ENCODE assay signal across 33 mouse cellular contexts in the genomic region with DNA sequence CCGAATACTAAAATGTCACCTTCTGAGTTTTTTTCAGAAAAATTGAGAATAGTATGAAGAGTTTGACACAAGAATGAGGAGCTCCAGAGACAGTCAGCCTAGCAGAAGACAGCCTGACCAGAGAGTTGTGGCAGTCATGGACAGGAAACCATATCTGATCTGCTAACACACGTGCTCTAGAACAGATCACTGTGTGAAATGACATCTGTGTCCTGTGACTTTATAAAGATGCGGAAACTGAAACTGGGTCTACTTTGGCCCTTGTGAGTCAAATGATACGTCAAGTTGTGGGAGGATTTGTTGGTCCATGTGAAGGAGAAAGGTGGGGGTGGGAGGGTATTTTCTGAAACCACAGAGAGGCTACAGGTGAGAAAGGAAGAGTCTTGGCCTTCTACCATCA. TPM values are rescaled to one million over a fixed set of nuclear protein-coding genes. Genes with fewer than 3 reads are reported as not detected.
"Had no signal": no experiment of that assay in that cellular context is flagged by ENCODE, and none has a peak within 500 bp of the region (broad histone marks: within the 10 kb centered on the region; RNA-seq: fewer than 3 reads in every experiment).

No protein-coding gene starts in this region.

- ATAC-seq: intestine, postnatal 0 days; liver, postnatal 0 days; lung, postnatal 0 days; midbrain, embryonic 13.5 days; midbrain, embryonic 16.5 days had no signal

- H3K27me3 ChIP-seq: kidney, embryonic 15.5 days; limb, embryonic 12.5 days; limb, embryonic 15.5 days; midbrain, embryonic 13.5 days; neural tube, embryonic 13.5 days had no signal

- H3K4me1 ChIP-seq: kidney, embryonic 15.5 days; limb, embryonic 12.5 days; limb, embryonic 15.5 days; midbrain, embryonic 10.5 days; midbrain, embryonic 13.5 days; neural tube, embryonic 13.5 days had no signal

- H3K9me3 ChIP-seq: neural tube, embryonic 13.5 days had no signal

- H3K9ac ChIP-seq: kidney, embryonic 15.5 days; limb, embryonic 12.5 days; limb, embryonic 15.5 days; liver, embryonic 14.5 days; liver, postnatal 0 days; lung, embryonic 14.5 days; midbrain, embryonic 13.5 days; neural tube, embryonic 13.5 days had no signal

- H3K4me2 ChIP-seq: kidney, embryonic 15.5 days; limb, embryonic 12.5 days; limb, embryonic 15.5 days; liver, embryonic 11.5 days; lung, embryonic 14.5 days; midbrain, embryonic 13.5 days; neural tube, embryonic 13.5 days had no signal

- DNase-seq: kidney, adult 8-10 months; kidney, postnatal 10 days; kidney, postnatal 36 days; layer of hippocampus, postnatal 36 days; liver, postnatal 0 days; lung, embryonic 14.5 days; lung, postnatal 36 days; retina, postnatal 1 day; right cerebral cortex, postnatal 25 days; spleen, adult 18-20 months; thymus, adult 18-20 months; thymus, postnatal 36 days had no signal

- H3K4me3 ChIP-seq: kidney, embryonic 15.5 days; left cerebral cortex, adult 2 months; limb, embryonic 12.5 days; limb, embryonic 15.5 days; megakaryocyte, embryonic 14.5 days; midbrain, embryonic 10.5 days; midbrain, embryonic 13.5 days; neural tube, embryonic 13.5 days had no signal

- H3K36me3 ChIP-seq: kidney, embryonic 15.5 days; limb, embryonic 12.5 days; limb, embryonic 15.5 days; midbrain, embryonic 10.5 days; midbrain, embryonic 13.5 days; neural tube, embryonic 13.5 days had no signal

- H3K27ac ChIP-seq: kidney, embryonic 15.5 days; left cerebral cortex, adult 2 months; limb, embryonic 12.5 days; limb, embryonic 15.5 days; liver, embryonic 14.5 days; midbrain, embryonic 10.5 days; midbrain, embryonic 13.5 days; neural tube, embryonic 13.5 days had no signal

RNA-seq across cellular contexts. Expression of gene Sh2d1b1, which starts 6.4 kb away (rescaled TPM):
- total RNA-seq: layer of hippocampus, postnatal 10 days; layer of hippocampus, postnatal 36 days; left cerebral cortex, adult 2 months; left cerebral cortex, postnatal 10 days; left cerebral cortex, postnatal 36 days had no signal
- polyA plus RNA-seq: limb, embryonic 12.5 days; liver, embryonic 11.5 days; midbrain, embryonic 10.5 days; midbrain, embryonic 13.5 days; midbrain, embryonic 16.5 days; neural tube, embryonic 13.5 days had no signal

RNA-seq across cellular contexts. Expression of gene Spata46, which starts 37.9 kb away (rescaled TPM):
- total RNA-seq: layer of hippocampus, adult 8-10 months; layer of hippocampus, postnatal 10 days; layer of hippocampus, postnatal 36 days; left cerebral cortex, adult 2 months; left cerebral cortex, postnatal 10 days; left cerebral cortex, postnatal 36 days; neutrophil, adult 5-6 weeks had no signal
- polyA plus RNA-seq: urinary bladder, adult 2 months had no signal

RNA-seq across cellular contexts. Expression of gene Sh2d1b2, which starts 38.1 kb away (rescaled TPM):
- total RNA-seq: layer of hippocampus, adult 8-10 months; layer of hippocampus, postnatal 10 days; layer of hippocampus, postnatal 36 days; left cerebral cortex, adult 2 months; left cerebral cortex, postnatal 10 days; left cerebral cortex, postnatal 36 days; neutrophil, adult 5-6 weeks had no signal
- polyA plus RNA-seq: intestine, postnatal 0 days; kidney, embryonic 15.5 days; limb, embryonic 12.5 days; limb, embryonic 15.5 days; liver, embryonic 11.5 days; liver, embryonic 14.5 days; liver, postnatal 0 days; lung, embryonic 14.5 days; midbrain, embryonic 10.5 days; midbrain, embryonic 13.5 days; midbrain, embryonic 16.5 days; neural tube, embryonic 13.5 days; stomach, embryonic 16.5 days; testis, adult 2 months; urinary bladder, adult 2 months had no signal
